Mouse (Mus musculus) spleen, embryonic (tissue): ENCODE data around the gene Plcg2.

ENCODE experiments used
- CTCF ChIA-PET: fragments of 350-600 bp; sonication (Branson Sonifier 250); formaldehyde crosslinking; loops from one replicate; lab custom pipeline; 2022; lab: Charles Lee

Plcg2 gene

GRCm38 (mm10) chr8:117498179-117498914, at the start of gene Plcg2:
TSS of gene Plcg2 (plus strand) at chr8:117498291.
- CTCF ChIA-PET = interaction anchor here (1.0 kb wide), 1 partner anchor 11 kb away, joined by 3 read pairs; no protein-coding TSS in a partner anchor

GRCm38 (mm10) chr8:117451072-117451471, 47.0 kb upstream of the Plcg2 start:
- CTCF ChIA-PET = interaction anchor here (0.6 kb wide), 1 partner anchor 296 kb away, joined by 17 read pairs; no protein-coding TSS in a partner anchor

- CTCF ChIA-PET = no interaction called here
Measured at GRCm38 (mm10) chr8:117453974-117454373, 44.1 kb upstream of the Plcg2 start.

- CTCF ChIA-PET = no interaction called here
Measured at GRCm38 (mm10) chr8:117454516-117455116, 43.5 kb upstream of the Plcg2 start.

- CTCF ChIA-PET = no interaction called here
Measured at GRCm38 (mm10) chr8:117455701-117456100, 42.4 kb upstream of the Plcg2 start.

- CTCF ChIA-PET = no interaction called here
Measured at GRCm38 (mm10) chr8:117458440-117458839, 39.7 kb upstream of the Plcg2 start.

- CTCF ChIA-PET = interaction anchor here (0.7 kb wide), 1 partner anchor 150 kb away, joined by 3 read pairs; no protein-coding TSS in a partner anchor
Measured at GRCm38 (mm10) chr8:117462701-117463284, 35.3 kb upstream of the Plcg2 start.

GRCm38 (mm10) chr8:117464525-117464924, 33.6 kb upstream of the Plcg2 start:
- CTCF ChIA-PET = interaction anchor here (0.7 kb wide), 3 partner anchors 263 to 352 kb away, joined by 3 to 5 read pairs (median 3); no protein-coding TSS in a partner anchor

GRCm38 (mm10) chr8:117465250-117465649, 32.8 kb upstream of the Plcg2 start:
- CTCF ChIA-PET = interaction anchor here (0.7 kb wide), 1 partner anchor 353 kb away, joined by 3 read pairs; no protein-coding TSS in a partner anchor

- CTCF ChIA-PET = no interaction called here
Measured at GRCm38 (mm10) chr8:117467466-117467865, 30.6 kb upstream of the Plcg2 start.

- CTCF ChIA-PET = interaction anchor here (0.6 kb wide), 1 partner anchor 236 kb away, joined by 4 read pairs; no protein-coding TSS in a partner anchor
Measured at GRCm38 (mm10) chr8:117469431-117470341, 28.4 kb upstream of the Plcg2 start.

GRCm38 (mm10) chr8:117470342-117470781, 27.7 kb upstream of the Plcg2 start:
- CTCF ChIA-PET = interaction anchor here (0.6 kb wide), 2 partner anchors 15 to 237 kb away, joined by 4 read pairs; no protein-coding TSS in a partner anchor

- CTCF ChIA-PET = interaction anchor here (0.6 kb wide), 1 partner anchor 108 kb away, joined by 6 read pairs; no protein-coding TSS in a partner anchor
Measured at GRCm38 (mm10) chr8:117471174-117471573, 26.9 kb upstream of the Plcg2 start.

- CTCF ChIA-PET = interaction anchor here (0.6 to 0.7 kb wide), 2 partner anchors 79 to 87 kb away, joined by 6 to 7 read pairs; no protein-coding TSS in a partner anchor
Measured at GRCm38 (mm10) chr8:117471655-117472054, 26.4 kb upstream of the Plcg2 start.

- CTCF ChIA-PET = interaction anchor here (0.6 to 1.4 kb wide), 3 partner anchors 78 to 248 kb away, joined by 3 to 7 read pairs (median 6); no protein-coding TSS in a partner anchor
Measured at GRCm38 (mm10) chr8:117472332-117472731, 25.8 kb upstream of the Plcg2 start.

GRCm38 (mm10) chr8:117474944-117475343, 23.1 kb upstream of the Plcg2 start:
- CTCF ChIA-PET = no interaction called here

GRCm38 (mm10) chr8:117475819-117476218, 22.3 kb upstream of the Plcg2 start:
- CTCF ChIA-PET = interaction anchor here (1.0 kb wide), 1 partner anchor 18 kb away, joined by 9 read pairs; no protein-coding TSS in a partner anchor

GRCm38 (mm10) chr8:117478082-117478481, 20.0 kb upstream of the Plcg2 start:
- CTCF ChIA-PET = interaction anchor here (0.6 to 0.9 kb wide), 2 partner anchors 17 to 120 kb away, joined by 5 to 6 read pairs; no protein-coding TSS in a partner anchor

GRCm38 (mm10) chr8:117479996-117480395, 18.1 kb upstream of the Plcg2 start:
- CTCF ChIA-PET = no interaction called here

GRCm38 (mm10) chr8:117480516-117480915, 17.6 kb upstream of the Plcg2 start:
- CTCF ChIA-PET = no interaction called here
